Mouse (Mus musculus): Measurements from ENCODE around the gene Pde6h. TPM values are rescaled to one million over a fixed set of nuclear protein-coding genes. Genes with fewer than 3 reads are reported as not detected.
A peak's percentile ranks its signal among the peaks of the same experiment; 100 is the strongest.

Pde6h gene
- total and polyA plus RNA-seq, 3 experiments, result 0.04 to 0.30 TPM; not detected in 1

- Histone ChIP-seq H3K4me2 (ENCODE audit: insufficient read depth, low read depth, poor library complexity, severe bottlenecking) (no peak overlapping the region), H3K4me1 (ENCODE audit: control insufficient read depth in 1 of 2, insufficient read depth in 2 of 2) (peaks cover 20 to 46% of the 10 kb centered on the region in 2 experiments), H3K36me3 (replicated peaks in 1 of 2; ENCODE audit: control insufficient read depth in 1 of 2, insufficient read depth in 1 of 2, low read length in 1 of 2) (no peaks in the 10 kb centered on the region), H3K79me2 (replicated peaks; ENCODE audit: control insufficient read depth, extremely low read depth, insufficient read depth, poor library complexity, severe bottlenecking) (no peaks in the 10 kb centered on the region), H3K27ac (ENCODE audit: insufficient read depth, low read depth) (no peak overlapping the region), H3K9ac (ENCODE audit: insufficient read depth, low read depth) (no peak overlapping the region), H3K9me3 (replicated peaks; ENCODE audit: low read length) (no peaks in the 10 kb centered on the region), H3K27me3 (replicated peaks) (no peaks in the 10 kb centered on the region), H3K4me3 (replicated peaks in 1 of 3; ENCODE audit: low read depth in 2 of 3, low read length in 2 of 3, poor library complexity in 1 of 3) (no peak overlapping the region)
- no peak for DNase-seq (ENCODE audit: extremely low read depth)
- in situ Hi-C loops (cut with MboI; ENCODE audit: low pct_ligation_motif_present, low pct_unique_long_range_greater_than_20kb, low sequenced_read_pairs), result loop anchor here (10.0 kb wide), 1 partner anchor 128 kb away; the partner anchor contains the start of gene Smco3
- TF ChIP-seq MYC (IDR thresholded peaks at IDR 0.05; ENCODE audit: low read depth, low read length) (no peak), CHD1 (IDR thresholded peaks at IDR 0.05; ENCODE audit: low read depth, low read length) (no peak), ZKSCAN1 (IDR thresholded peaks at IDR 0.05; ENCODE audit: borderline replicate concordance, low read depth, low read length) (no peak), TBP (conservative IDR thresholded peaks at IDR 0.05; ENCODE audit: low read depth, low read length) (no peak)
- dilution Hi-C loops (cut with MboI; ENCODE audit: extremely low pct_ligation_motif_present, extremely low pct_unique_long_range_greater_than_20kb, low sequenced_read_pairs), result no loop called here
Observed at GRCm38 (mm10) chr6:136962957-136963356, 39.3 kb downstream of the Pde6h start.

GRCm38 (mm10) chr6:136964609-136965510 lies 41.2 kb downstream of the Pde6h start:
- in situ Hi-C loops (cut with MboI; ENCODE audit: low pct_ligation_motif_present, low pct_unique_long_range_greater_than_20kb, low sequenced_read_pairs) (loop anchor here (10.0 kb wide), 1 partner anchor 130 kb away; the partner anchor contains the start of gene Smco3), dilution Hi-C loops (cut with MboI; ENCODE audit: extremely low pct_ligation_motif_present, extremely low pct_unique_long_range_greater_than_20kb, low sequenced_read_pairs) (no loop called here)
- Histone ChIP-seq H3K79me2 (replicated peaks; ENCODE audit: control insufficient read depth, extremely low read depth, insufficient read depth, poor library complexity, severe bottlenecking) (no peaks in the 10 kb centered on the region), H3K36me3 (replicated peaks in 1 of 2; ENCODE audit: control insufficient read depth in 1 of 2, insufficient read depth in 1 of 2, low read length in 1 of 2) (no peaks in the 10 kb centered on the region), H3K27me3 (replicated peaks) (no peaks in the 10 kb centered on the region), H3K4me2 (ENCODE audit: insufficient read depth, low read depth, poor library complexity, severe bottlenecking) (peak overlapping the region; percentile 97), H3K9ac (ENCODE audit: insufficient read depth, low read depth) (peak overlapping the region; percentile 56), H3K27ac (ENCODE audit: insufficient read depth, low read depth) (peak overlapping the region; percentile 45), H3K4me3 (replicated peaks in 1 of 3; ENCODE audit: low read depth in 2 of 3, low read length in 2 of 3, poor library complexity in 1 of 3) (no peak overlapping the region), H3K4me1 (ENCODE audit: control insufficient read depth in 1 of 2, insufficient read depth in 2 of 2) (peaks cover 20 to 51% of the 10 kb centered on the region in 2 experiments), H3K9me3 (replicated peaks; ENCODE audit: low read length) (no peaks in the 10 kb centered on the region)
- DNase-seq (ENCODE audit: extremely low read depth), result peak; percentile 48
- peak in 1 of 2 experiments; percentile 57; a peak in 2 of 4 replicates for TF ChIP-seq CTCF (conservative IDR thresholded peaks at IDR 0.05 in 1 of 2, IDR thresholded peaks at IDR 0.05 in 1 of 2; ENCODE audit: low read depth in 2 of 2, low read length in 2 of 2)
- 0 out of 2 replicates have a peak, but pooled peaks have one; percentile 31 for TF ChIP-seq TCF12 (IDR thresholded peaks at IDR 0.05; ENCODE audit: low read depth, low read length)
- TF ChIP-seq UBTF (IDR thresholded peaks at IDR 0.05; ENCODE audit: low read depth, low read length), result no peak
- TF ChIP-seq SMC3 (IDR thresholded peaks at IDR 0.05; ENCODE audit: low read depth, low read length), result peak; percentile 15; the same call in 1 of the 2 replicates
- no peak for TF ChIP-seq MAZ (IDR thresholded peaks at IDR 0.05; ENCODE audit: low read depth, low read length)
- TF ChIP-seq MAX (IDR thresholded peaks at IDR 0.05; ENCODE audit: low read length), result peak; percentile 65
- 0 out of 2 replicates have a peak, but pooled peaks have one; percentile 14 for TF ChIP-seq ZNF384 (IDR thresholded peaks at IDR 0.05; ENCODE audit: low read depth, low read length)
- TF ChIP-seq EP300 (IDR thresholded peaks at IDR 0.05; ENCODE audit: low read length), result no peak
- no peak for TF ChIP-seq NRF1 (IDR thresholded peaks at IDR 0.05; ENCODE audit: low read depth, low read length)
- TF ChIP-seq ZMIZ1 (IDR thresholded peaks at IDR 0.05; ENCODE audit: low read depth, low read length), result no peak
- no peak for TF ChIP-seq USF1 (IDR thresholded peaks at IDR 0.05; ENCODE audit: low read depth, low read length)
- TF ChIP-seq JUND (conservative IDR thresholded peaks at IDR 0.05; ENCODE audit: low read depth, low read length), result no peak
- TF ChIP-seq ETS1 (conservative IDR thresholded peaks at IDR 0.05; ENCODE audit: low read depth, low read length), result peak; percentile 49; the same call in 1 of the 2 replicates
- no peak for TF ChIP-seq CHD1 (IDR thresholded peaks at IDR 0.05; ENCODE audit: low read depth, low read length)
- no peak for TF ChIP-seq ELF1 (IDR thresholded peaks at IDR 0.05; ENCODE audit: low read depth, low read length)
- no peak for TF ChIP-seq MAFK (IDR thresholded peaks at IDR 0.05; ENCODE audit: insufficient replicate concordance, low read length)
- TF ChIP-seq POLR2AphosphoS2 (IDR thresholded peaks at IDR 0.05; ENCODE audit: low read depth, low read length), result no peak
- no peak for TF ChIP-seq HCFC1 (IDR thresholded peaks at IDR 0.05; ENCODE audit: low read depth, low read length)
- TF ChIP-seq NELFE (IDR thresholded peaks at IDR 0.05; ENCODE audit: low read depth, low read length), result no peak
- no peak for TF ChIP-seq JUN (IDR thresholded peaks at IDR 0.05; ENCODE audit: insufficient read depth, low read depth, low read length)
- TF ChIP-seq BHLHE40 (IDR thresholded peaks at IDR 0.05; ENCODE audit: low read depth, low read length), result peak; percentile 75
- TF ChIP-seq ZKSCAN1 (IDR thresholded peaks at IDR 0.05; ENCODE audit: borderline replicate concordance, low read depth, low read length), result no peak
- TF ChIP-seq GABPA (IDR thresholded peaks at IDR 0.05; ENCODE audit: insufficient replicate concordance, low read depth, low read length), result no peak
- TF ChIP-seq TBP (conservative IDR thresholded peaks at IDR 0.05; ENCODE audit: low read depth, low read length), result no peak
- TF ChIP-seq POLR2A (IDR thresholded peaks at IDR 0.05; ENCODE audit: low read depth, low read length), result no peak
- peak; percentile 34; the same call in 1 of the 2 replicates for TF ChIP-seq IRF4 (IDR thresholded peaks at IDR 0.05; ENCODE audit: low read depth, low read length)
- TF ChIP-seq E2F4 (IDR thresholded peaks at IDR 0.05; ENCODE audit: insufficient replicate concordance, low read depth, low read length), result no peak
- no peak for TF ChIP-seq MXI1 (IDR thresholded peaks at IDR 0.05; ENCODE audit: low read depth, low read length)
- TF ChIP-seq KAT2A (IDR thresholded peaks at IDR 0.05; ENCODE audit: insufficient replicate concordance, low read length), result no peak
